In the genomic region with DNA sequence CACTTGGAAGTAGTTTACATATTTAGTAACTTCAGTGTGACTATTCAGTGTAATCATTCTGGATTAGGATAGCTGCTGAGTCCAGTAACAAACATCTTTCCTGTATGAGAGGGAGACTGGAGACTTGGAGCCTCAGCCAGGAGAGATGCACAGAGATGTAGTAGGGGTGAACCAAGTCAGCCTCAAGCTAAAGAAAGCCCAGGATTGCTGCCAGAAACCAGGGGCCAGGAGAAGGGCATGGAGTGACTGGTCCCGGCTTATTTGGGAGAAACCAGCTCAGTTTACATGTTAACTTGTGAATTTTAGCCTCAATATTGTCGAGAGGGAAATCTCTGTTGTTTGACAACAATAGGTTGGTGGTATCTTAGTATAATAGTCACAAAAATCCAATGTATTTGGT, we compare ENCODE assay signal across 18 mouse cellular contexts.
"Had no signal": no experiment of that assay in that cellular context is flagged by ENCODE, and none has a peak within 500 bp of the region (broad histone marks: within the 10 kb centered on the region; RNA-seq: fewer than 3 reads in every experiment).

No protein-coding gene starts in this region.

- H3K27ac ChIP-seq: lung, embryonic 15.5 days; macrophage; midbrain, embryonic 13.5 days; midbrain, embryonic 15.5 days; neural tube, embryonic 12.5 days; stomach, embryonic 15.5 days; stomach, postnatal 0 days had no signal

- H3K36me3 ChIP-seq: lung, embryonic 15.5 days; midbrain, embryonic 13.5 days; midbrain, embryonic 15.5 days; neural tube, embryonic 12.5 days; stomach, embryonic 15.5 days had no signal

- H3K4me3 ChIP-seq: lung, embryonic 15.5 days; midbrain, embryonic 13.5 days; midbrain, embryonic 15.5 days; neural tube, embryonic 12.5 days; stomach, embryonic 15.5 days had no signal

- H3K9ac ChIP-seq: liver, postnatal 0 days; lung, embryonic 15.5 days; midbrain, embryonic 13.5 days; midbrain, embryonic 15.5 days; neural tube, embryonic 12.5 days; stomach, embryonic 15.5 days had no signal

- H3K4me2 ChIP-seq: lung, embryonic 15.5 days; midbrain, embryonic 11.5 days; midbrain, embryonic 13.5 days; midbrain, embryonic 15.5 days; neural tube, embryonic 12.5 days; stomach, embryonic 15.5 days had no signal

- H3K27me3 ChIP-seq: lung, embryonic 15.5 days; midbrain, embryonic 13.5 days; midbrain, embryonic 15.5 days; neural tube, embryonic 12.5 days; stomach, embryonic 15.5 days had no signal

- ATAC-seq: liver, postnatal 0 days; lung, postnatal 0 days; midbrain, embryonic 13.5 days; midbrain, embryonic 15.5 days had no signal

- DNase-seq: liver, postnatal 0 days; lung, adult 2 months; lung, postnatal 14 days; lung, postnatal 36 days; right cerebral cortex, postnatal 14 days; thymus, adult 2 months; thymus, postnatal 25 days; thymus, postnatal 4 days had no signal

- H3K9me3 ChIP-seq: lung, embryonic 15.5 days; megakaryocyte, embryonic 14.5 days; midbrain, embryonic 13.5 days; midbrain, embryonic 15.5 days; neural tube, embryonic 12.5 days; stomach, embryonic 15.5 days had no signal
